Mouse (Mus musculus) ES-Bruce4 (cell line): Measurements from ENCODE around the gene Iqcg.

ENCODE experiments used
- CTCF ChIP-seq: IDR thresholded peaks from one replicate; pipeline ENCODE4 v1.8.1; 2011; ENCODE audit warnings: low read depth, low read length
- EP300 ChIP-seq: IDR thresholded peaks from 2 replicates; pipeline ENCODE4 v1.6.1; 2011; ENCODE audit warnings: low read depth, low read length; ENCODE audit not compliant: insufficient read depth
- POLR2A ChIP-seq: IDR thresholded peaks from one replicate; pipeline ENCODE4 v1.8.1; 2011; ENCODE audit warnings: low read length; ENCODE audit not compliant: insufficient read depth

DNA sequence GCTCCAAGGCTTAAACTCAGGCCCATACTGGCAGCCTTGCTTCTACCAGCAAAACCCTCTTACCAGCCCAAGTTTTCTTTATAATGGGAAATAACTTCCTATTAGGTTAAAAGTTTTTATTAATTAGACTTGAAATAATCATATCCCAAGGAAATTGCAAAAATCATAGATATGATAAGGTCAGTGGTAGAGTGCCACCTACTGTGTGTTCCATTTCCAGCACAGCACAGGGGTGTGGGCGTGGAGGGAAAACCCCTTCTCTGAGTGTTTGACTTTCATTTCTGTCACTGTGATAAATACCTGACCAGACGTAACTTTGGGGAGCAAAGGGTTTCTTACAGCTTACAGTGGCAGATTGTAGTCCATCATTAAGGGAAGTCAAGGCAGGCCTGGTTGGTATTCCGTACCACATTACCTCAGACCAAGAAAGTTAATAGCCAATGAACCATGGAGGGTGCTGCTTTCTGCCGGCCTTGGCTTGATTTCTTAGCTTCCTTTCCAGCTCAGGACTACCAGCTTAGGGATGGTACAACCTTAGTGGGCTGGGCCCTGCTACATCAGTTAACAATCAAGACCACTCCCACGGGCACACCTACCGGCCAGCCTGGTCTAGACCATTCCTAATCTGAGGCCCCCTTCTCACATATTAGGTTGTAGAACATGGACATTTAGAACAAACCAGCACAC lies 17.0 kb upstream of the Iqcg start:
- TF ChIP-seq EP300, result no peak
- TF ChIP-seq POLR2A, result no peak
- no peak for TF ChIP-seq CTCF
